Mouse (Mus musculus): ENCODE results near the gene Gramd1b. TPM values are rescaled to one million over a fixed set of nuclear protein-coding genes. Genes with fewer than 3 reads are reported as not detected.

The Gramd1b gene
- polyA plus RNA-seq, 1 experiment from 2014 or later = 4.0 TPM

DNA sequence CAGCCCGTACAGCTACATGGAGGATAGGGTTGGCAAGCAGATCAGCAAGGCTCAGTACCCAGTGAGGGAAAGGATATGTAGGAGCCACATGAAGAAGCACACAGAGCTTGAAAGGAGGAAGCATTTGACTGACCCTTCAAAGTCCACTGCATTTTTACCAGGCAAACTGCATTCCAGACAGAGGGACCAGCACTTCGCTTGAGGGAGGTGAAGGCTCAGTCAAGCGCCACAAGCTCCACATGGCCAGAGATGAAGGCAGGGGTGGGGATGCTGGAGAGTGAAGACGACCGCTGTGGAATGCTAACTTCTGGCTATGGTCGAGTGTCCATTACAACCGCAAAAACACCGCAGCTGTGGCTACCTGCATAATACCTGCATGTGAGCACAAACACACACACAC is 100.2 kb downstream of the Gramd1b start:
- Histone ChIP-seq H3K36me3 (ENCODE audit: control insufficient read depth, insufficient read depth, low read length) (no peaks in the 10 kb centered on the region), H3K4me3 (ENCODE audit: low read depth, low read length) (no peak overlapping the region), H3K9ac (ENCODE audit: low read length) (no peak overlapping the region), H3K9me3 (ENCODE audit: control insufficient read depth, low read length) (no peaks in the 10 kb centered on the region), H3K4me1 (ENCODE audit: control insufficient read depth, insufficient read depth, low read length) (no peaks in the 10 kb centered on the region), H3K4me2 (ENCODE audit: low read depth) (no peak overlapping the region), H3K27ac (ENCODE audit: low read depth, low read length) (no peak overlapping the region), H3K27me3 (ENCODE audit: control insufficient read depth, insufficient read depth, low read length) (no peaks in the 10 kb centered on the region)
- 83% methylated on average over 8 of the region's 8 CpGs for whole genome bisulfite sequencing
- DNase-seq (ENCODE audit: low spot score) = no peak
- no peak for ATAC-seq (ENCODE audit: insufficient read depth, low FRiP score, low TSS enrichment)

- H3K4me2 ChIP-seq (ENCODE audit: low read depth) = no peak overlapping the region
- WGBS = 97% methylated on average over 2 of the region's 2 CpGs
- no peak overlapping the region for H3K27ac ChIP-seq (ENCODE audit: low read depth, low read length)
- no peak overlapping the region for H3K4me3 ChIP-seq (ENCODE audit: low read depth, low read length)
- no peak for DNase-seq (ENCODE audit: low spot score)
- no peaks in the 10 kb centered on the region for H3K36me3 ChIP-seq (ENCODE audit: control insufficient read depth, insufficient read depth, low read length)
- H3K9me3 ChIP-seq (ENCODE audit: control insufficient read depth, low read length) = no peaks in the 10 kb centered on the region
- H3K4me1 ChIP-seq (ENCODE audit: control insufficient read depth, insufficient read depth, low read length) = no peaks in the 10 kb centered on the region
- ATAC-seq (ENCODE audit: insufficient read depth, low FRiP score, low TSS enrichment) = no peak
- H3K9ac ChIP-seq (ENCODE audit: low read length) = no peak overlapping the region
- no peaks in the 10 kb centered on the region for H3K27me3 ChIP-seq (ENCODE audit: control insufficient read depth, insufficient read depth, low read length)
These were observed 103.5 kb downstream of the Gramd1b start for GRCm38 (mm10) chr9:40427663-40428062.

DNA sequence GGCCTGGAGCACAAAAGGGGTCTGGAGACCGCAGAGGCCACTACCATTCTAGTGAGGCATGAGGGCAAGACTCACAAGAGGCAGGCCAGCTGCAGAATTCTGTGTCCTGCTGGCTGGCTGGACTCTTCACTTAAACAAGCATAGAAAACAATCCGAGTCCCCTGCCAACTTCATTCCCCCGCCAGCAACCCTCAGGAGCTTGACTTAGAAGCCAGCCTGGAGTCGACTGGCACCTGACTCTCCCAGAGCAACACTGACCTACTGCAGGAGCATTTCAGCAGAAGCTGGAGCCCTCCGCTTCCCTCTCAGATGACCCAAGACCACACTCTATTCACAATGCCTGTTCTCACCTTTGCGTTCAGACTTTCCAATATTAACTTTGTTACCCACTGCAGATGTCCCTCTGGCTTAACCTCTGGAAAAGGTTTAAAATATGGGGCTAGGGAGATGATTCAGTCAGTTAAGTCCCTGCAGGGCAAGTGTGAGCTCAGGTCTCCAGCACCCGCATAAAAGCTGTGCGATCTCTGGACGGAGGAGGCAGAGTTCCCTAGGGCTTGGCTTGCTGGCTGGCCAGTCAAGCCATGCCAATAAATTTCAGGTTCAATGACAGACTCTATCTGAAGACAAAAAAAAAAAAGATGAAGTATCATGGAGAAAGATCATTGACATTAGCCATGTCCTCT is 104.8 kb downstream of the Gramd1b start:
- Histone ChIP-seq H3K27me3 (ENCODE audit: control insufficient read depth, insufficient read depth, low read length) (no peaks in the 10 kb centered on the region), H3K27ac (ENCODE audit: low read depth, low read length) (no peak overlapping the region), H3K36me3 (ENCODE audit: control insufficient read depth, insufficient read depth, low read length) (no peaks in the 10 kb centered on the region), H3K4me2 (ENCODE audit: low read depth) (no peak overlapping the region), H3K9me3 (ENCODE audit: control insufficient read depth, low read length) (no peaks in the 10 kb centered on the region), H3K4me3 (ENCODE audit: low read depth, low read length) (no peak overlapping the region), H3K4me1 (ENCODE audit: control insufficient read depth, insufficient read depth, low read length) (no peaks in the 10 kb centered on the region), H3K9ac (ENCODE audit: low read length) (no peak overlapping the region)
- WGBS = 80% methylated on average over 9 of the region's 9 CpGs
- DNase-seq (ENCODE audit: low spot score) = no peak
- ATAC-seq (ENCODE audit: insufficient read depth, low FRiP score, low TSS enrichment) = no peak

DNA sequence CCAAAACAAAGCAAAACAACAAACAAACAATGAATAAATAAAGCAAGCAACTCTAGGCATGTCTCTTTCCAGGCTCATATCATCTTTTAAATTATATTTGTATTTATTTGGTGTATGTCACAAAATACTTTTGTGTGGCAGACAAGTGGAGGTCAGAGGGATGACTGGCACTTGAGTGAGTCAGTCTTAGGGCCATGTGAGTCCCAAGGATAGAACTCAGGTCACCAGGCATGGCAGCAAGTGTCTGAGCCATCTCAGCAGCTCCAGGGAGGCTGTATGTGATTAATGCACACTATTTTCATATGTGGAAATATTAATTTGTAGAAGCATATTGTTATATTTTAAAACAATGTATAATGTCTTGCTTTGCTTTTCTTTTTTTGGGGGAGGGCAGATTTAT is 106.3 kb downstream of the Gramd1b start:
- no peak overlapping the region for H3K4me3 ChIP-seq (ENCODE audit: low read depth, low read length)
- H3K27ac ChIP-seq (ENCODE audit: low read depth, low read length) = no peak overlapping the region
- ATAC-seq (ENCODE audit: insufficient read depth, low FRiP score, low TSS enrichment) = no peak
- no peaks in the 10 kb centered on the region for H3K27me3 ChIP-seq (ENCODE audit: control insufficient read depth, insufficient read depth, low read length)
- H3K36me3 ChIP-seq (ENCODE audit: control insufficient read depth, insufficient read depth, low read length) = no peaks in the 10 kb centered on the region
- H3K4me1 ChIP-seq (ENCODE audit: control insufficient read depth, insufficient read depth, low read length) = no peaks in the 10 kb centered on the region
- no peaks in the 10 kb centered on the region for H3K9me3 ChIP-seq (ENCODE audit: control insufficient read depth, low read length)
- no peak overlapping the region for H3K9ac ChIP-seq (ENCODE audit: low read length)
- DNase-seq (ENCODE audit: low spot score) = no peak
- H3K4me2 ChIP-seq (ENCODE audit: low read depth) = no peak overlapping the region

- 87% methylated on average over 6 of the region's 6 CpGs for WGBS
- no peaks in the 10 kb centered on the region for H3K27me3 ChIP-seq (ENCODE audit: control insufficient read depth, insufficient read depth, low read length)
- no peak overlapping the region for H3K9ac ChIP-seq (ENCODE audit: low read length)
- H3K27ac ChIP-seq (ENCODE audit: low read depth, low read length) = no peak overlapping the region
- no peaks in the 10 kb centered on the region for H3K36me3 ChIP-seq (ENCODE audit: control insufficient read depth, insufficient read depth, low read length)
- H3K4me1 ChIP-seq (ENCODE audit: control insufficient read depth, insufficient read depth, low read length) = no peaks in the 10 kb centered on the region
- no peak overlapping the region for H3K4me3 ChIP-seq (ENCODE audit: low read depth, low read length)
- no peak for ATAC-seq (ENCODE audit: insufficient read depth, low FRiP score, low TSS enrichment)
- H3K9me3 ChIP-seq (ENCODE audit: control insufficient read depth, low read length) = no peaks in the 10 kb centered on the region
- DNase-seq (ENCODE audit: low spot score) = no peak
- H3K4me2 ChIP-seq (ENCODE audit: low read depth) = no peak overlapping the region
These were observed 107.7 kb downstream of the Gramd1b start for GRCm38 (mm10) chr9:40423427-40423867.

GRCm38 (mm10) chr9:40422368-40423057 is 108.7 kb downstream of the Gramd1b start:
- 89% methylated on average over 11 of the region's 11 CpGs for WGBS
- H3K9me3 ChIP-seq (ENCODE audit: control insufficient read depth, low read length) = no peaks in the 10 kb centered on the region
- H3K4me3 ChIP-seq (ENCODE audit: low read depth, low read length) = no peak overlapping the region
- no peaks in the 10 kb centered on the region for H3K36me3 ChIP-seq (ENCODE audit: control insufficient read depth, insufficient read depth, low read length)
- ATAC-seq (ENCODE audit: insufficient read depth, low FRiP score, low TSS enrichment) (no peak), DNase-seq (ENCODE audit: low spot score) (no peak)
- H3K4me1 ChIP-seq (ENCODE audit: control insufficient read depth, insufficient read depth, low read length) = no peaks in the 10 kb centered on the region
- H3K9ac ChIP-seq (ENCODE audit: low read length) = no peak overlapping the region
- H3K27me3 ChIP-seq (ENCODE audit: control insufficient read depth, insufficient read depth, low read length) = no peaks in the 10 kb centered on the region
- H3K4me2 ChIP-seq (ENCODE audit: low read depth) = no peak overlapping the region
- H3K27ac ChIP-seq (ENCODE audit: low read depth, low read length) = no peak overlapping the region

DNA sequence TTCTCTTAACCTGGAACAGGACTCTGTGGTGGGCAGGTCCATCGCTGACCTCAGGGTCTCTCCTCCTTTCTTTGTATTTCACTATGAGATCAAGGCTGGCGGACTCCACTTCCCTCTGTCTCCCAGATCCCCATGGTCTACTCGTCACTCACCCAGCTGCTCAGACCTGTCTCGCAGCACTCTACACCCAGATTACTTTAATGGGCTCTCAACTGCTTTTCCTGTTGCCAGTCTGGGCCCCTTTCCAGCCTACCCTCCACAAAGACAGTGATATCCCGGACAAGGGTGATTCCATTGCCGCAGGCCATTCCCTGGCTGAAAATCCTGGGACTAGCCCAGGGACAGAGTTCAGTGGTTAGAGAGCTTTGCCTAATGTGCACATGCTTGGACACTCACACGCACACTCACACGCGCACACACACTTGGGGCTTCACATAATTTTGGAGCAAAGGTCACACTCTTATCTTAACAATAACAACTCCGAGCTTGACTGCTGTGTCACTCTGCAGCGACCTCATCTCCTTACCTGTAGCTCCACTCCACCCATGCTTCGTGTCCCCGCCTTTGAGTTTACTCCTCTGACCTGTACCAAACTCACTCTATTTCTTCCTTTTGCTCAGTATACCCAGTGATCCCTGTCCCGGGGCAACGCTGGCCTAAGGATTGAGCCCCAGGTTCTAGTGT is 110.4 kb downstream of the Gramd1b start:
- H3K4me3 ChIP-seq (ENCODE audit: low read depth, low read length) = no peak overlapping the region
- H3K9me3 ChIP-seq (ENCODE audit: control insufficient read depth, low read length) = no peaks in the 10 kb centered on the region
- no peak overlapping the region for H3K4me2 ChIP-seq (ENCODE audit: low read depth)
- no peaks in the 10 kb centered on the region for H3K4me1 ChIP-seq (ENCODE audit: control insufficient read depth, insufficient read depth, low read length)
- H3K27me3 ChIP-seq (ENCODE audit: control insufficient read depth, insufficient read depth, low read length) = no peaks in the 10 kb centered on the region
- no peak overlapping the region for H3K9ac ChIP-seq (ENCODE audit: low read length)
- no peak for DNase-seq (ENCODE audit: low spot score)
- H3K36me3 ChIP-seq (ENCODE audit: control insufficient read depth, insufficient read depth, low read length) = no peaks in the 10 kb centered on the region
- H3K27ac ChIP-seq (ENCODE audit: low read depth, low read length) = no peak overlapping the region
- ATAC-seq (ENCODE audit: insufficient read depth, low FRiP score, low TSS enrichment) = no peak
- 90% methylated on average over 15 of the region's 15 CpGs for WGBS

DNA sequence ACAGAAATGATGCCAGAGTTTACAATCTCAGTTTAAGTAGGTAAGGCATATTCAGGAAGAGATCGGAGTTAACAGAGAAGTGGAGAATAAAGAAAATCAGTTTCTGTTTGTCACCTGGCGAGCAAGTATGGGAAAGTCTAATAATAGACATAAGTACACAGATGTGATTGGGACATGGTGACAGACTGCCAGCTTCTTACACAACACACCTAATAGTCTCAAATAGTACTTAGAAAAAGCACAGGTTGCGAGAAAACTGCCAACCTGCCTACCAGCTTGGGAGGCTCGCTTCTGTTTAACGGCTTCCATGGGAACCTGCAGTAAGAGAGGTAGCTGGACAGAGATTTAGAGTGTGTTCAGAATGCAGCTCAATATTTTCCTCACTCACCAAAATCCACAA is 112.4 kb downstream of the Gramd1b start:
- Histone ChIP-seq H3K27ac (ENCODE audit: low read depth, low read length) (no peak overlapping the region), H3K36me3 (ENCODE audit: control insufficient read depth, insufficient read depth, low read length) (no peaks in the 10 kb centered on the region), H3K27me3 (ENCODE audit: control insufficient read depth, insufficient read depth, low read length) (no peaks in the 10 kb centered on the region), H3K4me3 (ENCODE audit: low read depth, low read length) (no peak overlapping the region), H3K9me3 (ENCODE audit: control insufficient read depth, low read length) (no peaks in the 10 kb centered on the region), H3K4me2 (ENCODE audit: low read depth) (no peak overlapping the region), H3K4me1 (ENCODE audit: control insufficient read depth, insufficient read depth, low read length) (no peaks in the 10 kb centered on the region), H3K9ac (ENCODE audit: low read length) (no peak overlapping the region)
- 91% methylated on average over 5 of the region's 5 CpGs for WGBS
- DNase-seq (ENCODE audit: low spot score) (no peak), ATAC-seq (ENCODE audit: insufficient read depth, low FRiP score, low TSS enrichment) (no peak)

- Histone ChIP-seq H3K9me3 (ENCODE audit: control insufficient read depth, low read length) (no peaks in the 10 kb centered on the region), H3K9ac (ENCODE audit: low read length) (no peak overlapping the region), H3K4me2 (ENCODE audit: low read depth) (no peak overlapping the region), H3K4me1 (ENCODE audit: control insufficient read depth, insufficient read depth, low read length) (no peaks in the 10 kb centered on the region), H3K4me3 (ENCODE audit: low read depth, low read length) (no peak overlapping the region), H3K27me3 (ENCODE audit: control insufficient read depth, insufficient read depth, low read length) (no peaks in the 10 kb centered on the region), H3K36me3 (ENCODE audit: control insufficient read depth, insufficient read depth, low read length) (no peaks in the 10 kb centered on the region), H3K27ac (ENCODE audit: low read depth, low read length) (no peak overlapping the region)
- 91% methylated on average over 7 of the region's 7 CpGs for WGBS
- no peak for DNase-seq (ENCODE audit: low spot score)
- no peak for ATAC-seq (ENCODE audit: insufficient read depth, low FRiP score, low TSS enrichment)
These were observed 115.0 kb downstream of the Gramd1b start for GRCm38 (mm10) chr9:40416150-40416549.
